Mouse (Mus musculus) midbrain, embryonic 11.5 days (tissue): ENCODE data around the gene Mov10. TPM values are rescaled to one million over a fixed set of nuclear protein-coding genes. Genes with fewer than 3 reads are reported as not detected.

Source experiments
- ATAC-seq: fragments of 200-750 bp; cut with Nextera tagmentation; 2 replicates; pipeline ENCODE4 v1.8.0; 2017; ENCODE audit warnings: moderate TSS enrichment, moderate library complexity; ENCODE audit not compliant: low FRiP score
- DNase-seq: peaks from one replicate; pipeline ENCODE4 v3.0.0; 2015; ENCODE audit warnings: low spot score; ENCODE audit errors: missing footprints
- H3K27ac ChIP-seq: fragments of 300-500 bp; sonication (generic); 2 replicates; pipeline ENCODE4 v1.5.1; 2014; ENCODE audit warnings: low read depth, low read length
- H3K27me3 ChIP-seq: fragments of 300-500 bp; sonication (generic); 2 replicates; pipeline ENCODE4 v1.6.1; 2014; ENCODE audit warnings: mild to moderate bottlenecking, low read length, moderate library complexity, mixed read lengths; ENCODE audit not compliant: control insufficient read depth, insufficient read depth
- H3K36me3 ChIP-seq: fragments of 300-500 bp; sonication (generic); 2 replicates; pipeline ENCODE4 v1.6.1; 2014; ENCODE audit warnings: mild to moderate bottlenecking, low read length, moderate library complexity, mixed read lengths; ENCODE audit not compliant: control insufficient read depth, insufficient read depth
- H3K4me1 ChIP-seq: fragments of 300-500 bp; sonication (generic); 2 replicates; pipeline ENCODE4 v1.6.1; 2014; ENCODE audit warnings: low read length; ENCODE audit not compliant: control insufficient read depth, insufficient read depth
- H3K4me2 ChIP-seq: fragments of 300-500 bp; sonication (generic); 2 replicates; pipeline ENCODE4 v1.6.1; 2014; ENCODE audit warnings: mild to moderate bottlenecking, moderate library complexity
- H3K4me3 ChIP-seq: fragments of 300-500 bp; sonication (generic); 2 replicates; pipeline ENCODE4 v1.5.1; 2014; ENCODE audit warnings: low read depth, low read length
- H3K9ac ChIP-seq: fragments of 300-500 bp; sonication (generic); 2 replicates; pipeline ENCODE4 v1.6.1; 2014; ENCODE audit warnings: low read length
- H3K9me3 ChIP-seq: fragments of 300-500 bp; sonication (generic); 2 replicates; pipeline ENCODE4 v1.6.1; 2016; ENCODE audit warnings: low read length; ENCODE audit not compliant: control insufficient read depth
- WGBS: fragments of 180-500 bp; shearing (Covaris S2); extraction: QIAGEN DNeasy Blood & Tissue Kit; methylation state at CpG from one replicate; pipeline ENCODE4 v1.1.7; 2014; 5-methylcytosine and 5-hydroxymethylcytosine counted together
- polyA plus RNA-seq: library from polyadenylated mRNA; unstranded; fragments of >200 nt; fragmentation: Nextera tagmentation; extraction: Ambion mirVana; gene quantifications from 2 replicates; pipeline ENCODE4 v1.2.1, GENCODE M21; 2014

Gene Mov10
- polyA plus RNA-seq, 1 experiment from 2014 or later = 9.5 TPM

DNA sequence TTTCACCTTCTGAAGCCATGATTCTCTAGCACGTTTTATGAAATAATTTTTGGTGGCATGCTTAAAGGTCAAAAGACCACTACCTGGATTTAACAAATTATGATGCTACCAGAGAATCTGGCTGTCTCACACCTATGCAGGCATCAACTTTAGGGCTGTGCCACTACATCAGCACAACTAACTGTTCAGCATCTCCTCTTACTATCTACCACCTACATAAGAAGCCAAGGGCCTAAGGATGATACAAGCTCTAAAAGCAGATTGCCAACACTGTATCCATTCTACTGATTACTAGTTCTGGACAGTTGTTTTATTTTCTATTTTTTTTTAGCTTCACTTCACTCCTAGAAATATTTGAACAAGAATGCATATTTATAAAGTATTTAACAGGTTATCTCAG, 36.1 kb upstream of the Mov10 start:
- Histone ChIP-seq H3K4me3 (no peak overlapping the region), H3K4me1 (no peaks in the 10 kb centered on the region), H3K9ac (no peak overlapping the region), H3K27me3 (no peaks in the 10 kb centered on the region), H3K27ac (no peak overlapping the region), H3K9me3 (no peaks in the 10 kb centered on the region), H3K4me2 (no peak overlapping the region), H3K36me3 (peaks cover 4% of the 10 kb centered on the region; the same call in 1 of the 2 replicates)
- DNase-seq = no peak
- ATAC-seq = no peak
- 83% methylated on average over 1 of the region's 1 CpGs for WGBS

DNA sequence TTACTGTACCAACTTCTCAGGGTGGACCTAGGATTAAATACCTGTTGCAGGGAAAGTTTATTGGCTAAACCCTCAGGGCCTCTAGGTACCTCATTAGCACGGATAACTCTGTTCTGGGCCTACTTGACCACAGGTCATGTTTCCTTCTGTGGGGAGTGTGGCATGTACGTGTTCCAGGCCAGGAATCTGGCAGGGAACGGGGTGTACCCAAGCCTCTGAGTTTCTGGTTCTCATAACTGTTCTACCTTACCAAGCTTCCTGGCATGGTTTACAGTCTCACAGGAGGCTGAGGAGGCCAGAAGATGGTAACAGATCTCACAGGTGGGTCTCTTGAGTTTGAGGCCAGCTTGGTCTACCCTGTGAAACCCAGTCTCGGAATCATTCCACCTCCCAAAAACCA, 28.2 kb upstream of the Mov10 start:
- Histone ChIP-seq H3K9me3 (no peaks in the 10 kb centered on the region), H3K27ac (no peak overlapping the region), H3K4me1 (no peaks in the 10 kb centered on the region), H3K4me2 (no peak overlapping the region), H3K27me3 (no peaks in the 10 kb centered on the region), H3K9ac (no peak overlapping the region), H3K36me3 (peaks cover 10% of the 10 kb centered on the region; the same call in 1 of the 2 replicates), H3K4me3 (no peak overlapping the region)
- ATAC-seq = no peak
- 97% methylated on average over 4 of the region's 4 CpGs for WGBS
- no peak for DNase-seq

DNA sequence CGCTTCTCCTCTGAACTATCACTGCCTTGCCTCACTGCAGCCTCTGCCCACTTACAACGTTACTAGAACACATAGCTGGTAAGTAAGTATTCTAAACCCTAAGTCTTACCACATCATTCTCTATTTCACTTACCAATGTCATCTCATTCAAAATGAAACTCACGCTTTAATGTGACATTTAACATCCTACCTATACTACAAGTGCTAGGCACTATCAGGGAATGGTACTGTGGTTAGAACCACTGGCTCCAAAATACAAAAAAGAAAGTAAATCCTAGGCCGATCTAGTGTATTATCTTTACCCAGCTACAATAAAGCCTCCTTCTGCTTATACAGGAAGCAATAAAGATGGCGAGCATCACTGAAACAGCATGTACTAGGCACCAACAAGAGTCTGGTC, 22.7 kb upstream of the Mov10 start:
- WGBS = 95% methylated on average over 5 of the region's 5 CpGs
- Histone ChIP-seq H3K27ac (no peak overlapping the region), H3K9me3 (no peaks in the 10 kb centered on the region), H3K4me3 (no peak overlapping the region), H3K4me2 (no peak overlapping the region), H3K27me3 (no peaks in the 10 kb centered on the region), H3K4me1 (no peaks in the 10 kb centered on the region), H3K36me3 (peaks cover 6% of the 10 kb centered on the region; the same call in 1 of the 2 replicates), H3K9ac (no peak overlapping the region)
- no peak for ATAC-seq
- DNase-seq = peak; percentile 2

DNA sequence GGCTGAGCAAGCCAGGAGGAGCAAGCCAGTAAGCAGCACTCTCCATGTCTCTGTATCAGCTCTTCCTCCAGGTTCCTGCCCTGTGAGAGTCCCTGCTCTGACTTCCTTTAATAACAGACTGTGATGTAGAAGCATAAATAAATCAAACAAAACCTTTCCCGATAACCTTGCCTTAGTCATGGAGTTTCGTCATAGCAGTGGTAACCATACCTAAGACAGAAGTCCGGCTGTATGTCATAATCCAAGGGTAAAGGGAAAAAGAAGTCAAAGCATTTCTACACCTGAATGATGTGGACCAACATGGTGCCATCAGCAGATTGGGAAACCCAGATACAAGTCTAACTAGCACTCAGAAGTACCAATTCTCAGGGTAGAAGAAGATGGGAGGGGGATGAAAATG, 17.4 kb upstream of the Mov10 start:
- H3K9me3 ChIP-seq = no peaks in the 10 kb centered on the region
- DNase-seq = peak; percentile 2
- H3K9ac ChIP-seq = no peak overlapping the region
- no peaks in the 10 kb centered on the region for H3K4me1 ChIP-seq
- peaks cover 9% of the 10 kb centered on the region for H3K36me3 ChIP-seq
- H3K27ac ChIP-seq = no peak overlapping the region
- 95% methylated on average over 3 of the region's 3 CpGs for WGBS
- no peak overlapping the region for H3K4me3 ChIP-seq
- H3K27me3 ChIP-seq = no peaks in the 10 kb centered on the region
- H3K4me2 ChIP-seq = no peak overlapping the region
- ATAC-seq = no peak

DNA sequence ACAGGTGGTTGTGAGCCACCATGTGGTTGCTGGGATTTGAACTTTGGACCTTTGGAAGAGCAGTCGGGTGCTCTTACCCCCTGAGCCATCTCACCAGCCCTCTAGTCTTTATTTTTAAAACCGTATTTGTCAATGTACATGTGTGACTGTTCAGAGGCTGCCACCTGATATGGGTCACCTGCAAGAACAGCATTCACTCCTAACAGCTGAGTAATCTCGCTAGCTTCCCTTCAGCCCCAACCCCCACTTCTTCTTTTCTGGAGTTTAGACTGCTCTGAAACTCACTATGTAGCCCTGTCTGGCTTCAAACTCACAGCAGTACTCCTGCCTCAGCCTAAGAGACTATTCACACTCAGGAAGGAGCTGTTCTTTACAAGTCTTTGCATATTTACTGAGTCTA, 4.0 kb upstream of the Mov10 start:
- WGBS = 84% methylated on average over 3 of the region's 3 CpGs
- no peak overlapping the region for H3K4me2 ChIP-seq
- H3K27me3 ChIP-seq = no peaks in the 10 kb centered on the region
- ATAC-seq (no peak), DNase-seq (peak; percentile 39)
- H3K9ac ChIP-seq = no peak overlapping the region
- peaks cover 2% of the 10 kb centered on the region; the same call in 1 of the 2 replicates for H3K36me3 ChIP-seq
- H3K27ac ChIP-seq = no peak overlapping the region
- H3K4me1 ChIP-seq = peaks cover 5% of the 10 kb centered on the region; the same call in 1 of the 2 replicates
- no peaks in the 10 kb centered on the region for H3K9me3 ChIP-seq
- H3K4me3 ChIP-seq = no peak overlapping the region

DNA sequence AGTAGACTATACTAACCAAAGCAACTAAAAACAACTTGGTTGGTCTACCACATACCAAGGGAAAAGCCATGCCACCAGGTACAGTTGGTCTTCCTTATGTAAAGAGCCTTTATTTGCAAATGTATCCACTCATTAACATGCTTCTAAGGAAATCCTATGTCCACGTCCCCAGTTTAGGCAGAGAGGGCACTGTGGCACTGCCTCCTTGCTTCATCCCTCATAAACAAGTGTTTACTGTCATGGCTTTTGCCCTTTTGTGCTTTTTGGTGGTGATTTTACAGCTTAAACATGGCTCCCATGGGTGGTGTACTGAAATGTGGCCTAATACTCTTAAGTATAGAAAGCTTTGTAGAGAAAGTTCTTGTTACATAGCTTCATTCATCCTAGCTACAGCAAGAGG, 2.1 kb upstream of the Mov10 start:
- WGBS = 70% methylated on average over 1 of the region's 1 CpGs
- Histone ChIP-seq H3K27ac (no peak overlapping the region), H3K4me1 (peaks cover 5% of the 10 kb centered on the region; the same call in 1 of the 2 replicates), H3K4me3 (no peak overlapping the region), H3K9ac (no peak overlapping the region), H3K36me3 (no peaks in the 10 kb centered on the region), H3K4me2 (no peak overlapping the region), H3K9me3 (no peaks in the 10 kb centered on the region), H3K27me3 (no peaks in the 10 kb centered on the region)
- DNase-seq (peak; percentile 80), ATAC-seq (no peak)

DNA sequence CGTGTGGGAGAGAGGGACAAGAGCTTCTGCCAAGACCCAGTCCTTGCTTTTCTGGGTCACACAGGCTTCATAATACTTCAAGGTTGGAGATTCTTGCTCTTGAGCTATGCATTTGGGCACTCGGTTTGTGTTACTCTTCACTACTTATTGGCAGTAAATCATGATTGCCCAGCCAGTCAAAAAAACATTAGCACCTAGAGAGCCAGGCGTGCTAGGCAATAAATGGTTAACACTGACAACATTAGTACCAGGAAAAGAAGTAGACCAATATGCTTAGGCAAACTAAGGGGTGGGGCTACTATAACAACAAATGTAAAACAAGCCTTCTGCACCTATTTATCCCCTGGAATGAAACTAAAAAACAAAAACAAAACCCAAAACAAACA, 379 bp upstream of the Mov10 start:
- Histone ChIP-seq H3K27ac (no peak overlapping the region), H3K9me3 (no peaks in the 10 kb centered on the region), H3K4me2 (peak overlapping the region; percentile 97), H3K36me3 (no peaks in the 10 kb centered on the region), H3K27me3 (no peaks in the 10 kb centered on the region), H3K4me3 (peak overlapping the region; percentile 72), H3K4me1 (peaks cover 5% of the 10 kb centered on the region; the same call in 1 of the 2 replicates), H3K9ac (peak overlapping the region; percentile 86; the same call in 1 of the 2 replicates)
- 10% methylated on average over 3 of the region's 3 CpGs for WGBS
- no peak for ATAC-seq
- DNase-seq = no peak

DNA sequence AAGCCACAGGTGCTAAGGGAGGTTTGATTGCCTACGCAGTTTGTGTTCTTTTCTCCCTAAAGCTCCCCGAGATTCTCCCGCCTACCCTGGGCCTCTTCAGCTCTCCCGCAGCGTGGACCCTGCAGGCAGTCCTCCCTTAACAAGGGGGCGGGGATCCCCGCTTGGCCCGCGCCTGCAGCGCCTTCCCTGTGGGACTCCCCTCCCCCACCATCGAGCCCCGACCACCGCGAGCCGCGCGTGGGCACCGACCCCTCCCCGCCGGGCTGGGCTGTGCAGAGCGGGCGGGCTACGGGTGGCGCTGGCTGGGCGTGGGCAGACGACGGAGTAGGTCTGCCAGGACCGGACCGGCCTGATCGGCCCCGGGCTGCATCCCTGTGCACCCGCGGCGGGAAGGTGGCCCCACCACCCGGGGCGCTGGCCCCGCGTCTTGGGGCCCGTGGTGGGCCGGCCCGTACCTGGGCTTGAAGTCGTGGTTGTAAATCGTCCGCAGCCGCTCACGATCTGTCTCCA, 827 bp downstream of the Mov10 start:
- Histone ChIP-seq H3K9ac (peak overlapping the region; percentile 86), H3K9me3 (no peaks in the 10 kb centered on the region), H3K4me3 (peak overlapping the region; percentile 72), H3K4me1 (peaks cover 5% of the 10 kb centered on the region; the same call in 1 of the 2 replicates), H3K4me2 (peak overlapping the region; percentile 97), H3K27ac (no peak overlapping the region), H3K27me3 (no peaks in the 10 kb centered on the region), H3K36me3 (no peaks in the 10 kb centered on the region)
- under 1% methylated on average over 46 of the region's 46 CpGs for WGBS
- DNase-seq (peak; percentile 92), ATAC-seq (peak; percentile 75)

DNA sequence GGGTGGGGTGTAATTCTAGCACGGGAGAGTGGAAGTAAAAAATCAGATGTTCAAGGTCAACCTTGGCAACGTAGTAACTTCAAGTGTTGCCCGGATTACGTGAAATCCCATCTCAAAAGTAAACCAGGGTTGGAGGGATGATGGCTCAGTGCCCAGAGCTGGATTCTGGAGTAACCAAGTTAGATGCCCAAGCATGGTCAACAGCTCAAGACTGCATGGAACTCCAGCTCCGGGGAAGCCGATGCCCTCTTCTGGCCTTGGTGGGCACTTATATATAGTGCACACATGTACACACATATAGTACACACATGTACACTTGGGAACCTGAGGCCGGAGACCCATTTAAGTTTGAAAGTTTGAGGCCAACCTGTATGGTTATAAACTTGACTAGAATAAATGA, 2.2 kb downstream of the Mov10 start:
- DNase-seq = peak; percentile 70
- Histone ChIP-seq H3K4me2 (no peak overlapping the region), H3K9ac (no peak overlapping the region), H3K4me1 (peaks cover 5% of the 10 kb centered on the region; the same call in 1 of the 2 replicates), H3K27ac (no peak overlapping the region), H3K9me3 (no peaks in the 10 kb centered on the region), H3K36me3 (no peaks in the 10 kb centered on the region), H3K4me3 (no peak overlapping the region), H3K27me3 (no peaks in the 10 kb centered on the region)
- 97% methylated on average over 7 of the region's 7 CpGs for WGBS
- ATAC-seq = no peak
